Mouse (Mus musculus) myocyte (in vitro differentiated cells): Measurements from ENCODE around the gene Tjp2.

Experiments used
- MAX ChIP-seq: IDR thresholded peaks from one replicate; pipeline ENCODE4 v1.6.1; 2011; ENCODE audit warnings: low read depth, mild to moderate bottlenecking, control low read depth
- TCF12 ChIP-seq: IDR thresholded peaks from one replicate; pipeline ENCODE4 v1.6.1; 2011; ENCODE audit warnings: mild to moderate bottlenecking, control low read depth; ENCODE audit not compliant: poor library complexity, insufficient read depth, severe bottlenecking

DNA sequence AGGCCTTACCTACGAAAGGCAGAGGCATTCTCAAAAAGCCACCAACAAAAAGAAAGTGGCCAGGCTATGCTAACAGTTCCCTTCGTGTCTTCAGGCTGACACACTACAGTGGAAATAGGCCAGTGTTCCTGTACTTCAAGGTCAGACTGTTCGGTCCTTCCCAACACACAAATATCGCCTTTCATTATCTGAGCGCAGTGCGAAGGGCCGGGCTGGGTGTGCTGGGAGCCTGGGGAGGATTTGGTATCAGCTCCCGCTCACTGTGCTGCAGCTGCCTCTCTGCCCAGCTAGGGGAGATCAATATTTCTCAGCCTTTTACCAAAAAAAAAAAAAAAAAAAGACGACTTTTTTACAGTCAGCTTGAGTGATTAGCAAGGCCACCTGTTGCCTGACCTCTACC, 106.1 kb downstream of the Tjp2 start:
- no peak for TF ChIP-seq TCF12
- TF ChIP-seq MAX = no peak
